Mouse (Mus musculus) forebrain, embryonic 15.5 days (tissue): ENCODE data around the gene Irf7. TPM values are rescaled to one million over a fixed set of nuclear protein-coding genes. Genes with fewer than 3 reads are reported as not detected.
A peak's percentile ranks its signal among the peaks of the same experiment; 100 is the strongest.

Experiments
- ATAC-seq: fragments of 200-750 bp; cut with Nextera tagmentation; replicated peaks from 2 replicates; pipeline ENCODE4 v1.8.0; 2017; ENCODE audit warnings: mild to moderate bottlenecking, moderate TSS enrichment, moderate library complexity
- H3K27ac ChIP-seq: fragments of 300-500 bp; sonication (generic); replicated peaks from 2 replicates; pipeline ENCODE4 v1.5.1; 2015; ENCODE audit warnings: mild to moderate bottlenecking, inconsistent platforms
- H3K27me3 ChIP-seq: fragments of 300-500 bp; sonication (generic); 2 replicates; pipeline ENCODE4 v1.6.1; 2015; ENCODE audit warnings: inconsistent platforms
- H3K36me3 ChIP-seq: fragments of 300-500 bp; sonication (generic); 2 replicates; pipeline ENCODE4 v1.6.1; 2015; ENCODE audit warnings: mild to moderate bottlenecking, inconsistent platforms
- H3K4me1 ChIP-seq: fragments of 300-500 bp; sonication (generic); 2 replicates; pipeline ENCODE4 v1.6.1; 2015; ENCODE audit warnings: inconsistent platforms
- H3K4me2 ChIP-seq: fragments of 300-500 bp; sonication (generic); replicated peaks from 2 replicates; pipeline ENCODE4 v1.6.1; 2015; ENCODE audit warnings: mild to moderate bottlenecking, inconsistent platforms
- H3K4me3 ChIP-seq: fragments of 300-500 bp; sonication (generic); 2 replicates; pipeline ENCODE4 v1.5.1; 2015; ENCODE audit warnings: mild to moderate bottlenecking, inconsistent platforms
- H3K9ac ChIP-seq: fragments of 300-500 bp; sonication (generic); replicated peaks from 2 replicates; pipeline ENCODE4 v1.6.1; 2015; ENCODE audit warnings: mild to moderate bottlenecking, inconsistent platforms
- H3K9me3 ChIP-seq: fragments of 300-500 bp; sonication (generic); 2 replicates; pipeline ENCODE4 v1.6.1; 2016; ENCODE audit warnings: inconsistent platforms
- WGBS: fragments of 180-500 bp; shearing (Covaris S2); methylation state at CpG from one replicate; pipeline ENCODE4 v1.1.7; 2015; ENCODE audit warnings: mixed read lengths; 5-methylcytosine and 5-hydroxymethylcytosine counted together
- polyA plus RNA-seq: library from polyadenylated mRNA; unstranded; fragments of >200 nt; fragmentation: Nextera tagmentation; extraction: Ambion mirVana; gene quantifications from 2 replicates; pipeline ENCODE4 v1.2.1, GENCODE M21; 2015

The Irf7 gene
- polyA plus RNA-seq, 1 experiment from 2014 or later, result 1.1 TPM

GRCm38 (mm10) chr7:141292583-141293388 lies 26.5 kb upstream of the Irf7 start:
- peak; percentile 28; the same call in 1 of the 2 replicates for ATAC-seq
- Histone ChIP-seq H3K9ac (peak overlapping the region; percentile 65), H3K4me3 (peak overlapping the region; percentile 57), H3K27ac (no peak overlapping the region), H3K27me3 (peaks cover 56% of the 10 kb centered on the region), H3K36me3 (peaks cover 11% of the 10 kb centered on the region), H3K9me3 (no peaks in the 10 kb centered on the region), H3K4me1 (peaks cover 25% of the 10 kb centered on the region), H3K4me2 (peak overlapping the region; percentile 96)
- WGBS, result 36% methylated on average over 15 of the region's 15 CpGs

DNA sequence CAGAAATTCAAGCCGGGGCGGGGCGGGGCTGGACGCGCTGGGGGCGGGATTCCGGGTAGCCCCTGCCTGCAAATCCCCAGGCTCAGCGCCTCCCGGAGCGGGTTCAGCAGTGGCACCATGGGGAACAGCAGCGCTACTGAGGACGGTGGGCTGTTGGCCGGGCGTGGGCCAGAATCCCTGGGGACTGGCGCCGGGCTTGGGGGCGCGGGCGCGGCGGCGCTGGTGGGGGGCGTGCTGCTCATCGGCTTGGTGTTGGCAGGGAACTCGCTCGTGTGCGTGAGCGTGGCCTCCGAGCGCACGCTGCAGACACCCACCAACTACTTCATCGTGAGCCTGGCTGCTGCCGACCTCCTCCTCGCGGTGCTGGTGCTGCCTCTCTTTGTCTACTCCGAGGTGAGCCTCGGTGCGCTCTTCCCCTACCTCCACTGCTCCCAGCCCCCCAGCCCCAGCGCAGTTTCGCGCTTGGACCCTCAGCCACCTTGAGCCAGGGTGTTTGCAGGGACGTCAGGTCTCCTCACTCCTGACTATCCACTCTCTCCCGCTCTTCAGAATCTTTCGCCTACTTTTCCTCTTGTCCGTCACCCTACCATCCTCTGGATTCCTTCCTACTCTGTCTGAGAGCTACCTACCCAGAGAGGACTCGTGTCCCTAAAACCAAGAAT lies 25.8 kb upstream of the Irf7 start, which contains the start of gene Drd4:
Gene Drd4, plus strand, starts transcription at position 86 of the 662 bp plus-strand sequence.
- H3K36me3 ChIP-seq, result peaks cover 8% of the 10 kb centered on the region
- no peak within 1 kb of the TSS for H3K27ac ChIP-seq
- H3K4me1 ChIP-seq, result peaks cover 25% of the 10 kb centered on the region
- ATAC-seq, result peak; percentile 83
- no peaks in the 10 kb centered on the region for H3K9me3 ChIP-seq
- H3K4me2 ChIP-seq, result peak within 1 kb of the TSS; percentile 96
- H3K27me3 ChIP-seq, result peaks cover 56% of the 10 kb centered on the region
- WGBS, result under 1% methylated on average over 42 of the region's 46 CpGs
- H3K9ac ChIP-seq, result peak within 1 kb of the TSS; percentile 65
- H3K4me3 ChIP-seq, result peak within 1 kb of the TSS; percentile 57

DNA sequence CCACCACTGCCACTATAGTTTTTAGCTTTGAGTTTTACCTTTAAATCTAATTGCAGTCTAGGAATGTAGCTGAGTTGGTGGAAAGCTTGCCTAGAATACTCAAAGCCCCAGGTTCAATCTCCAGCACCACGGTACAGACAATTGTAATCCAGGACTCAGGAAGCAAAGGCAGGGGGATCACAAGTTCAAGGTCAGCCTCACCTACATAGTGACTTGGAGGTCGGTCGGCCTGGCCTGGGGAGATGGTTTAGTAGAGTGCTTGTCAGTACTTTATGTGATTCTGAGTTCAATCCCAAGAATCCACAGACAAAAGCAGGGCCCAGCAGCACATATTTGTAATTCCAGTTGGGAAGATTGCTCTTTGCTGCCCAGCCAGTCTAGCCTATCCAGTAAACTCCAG lies 21.8 kb upstream of the Irf7 start:
- H3K4me2 ChIP-seq, result no peak overlapping the region
- no peaks in the 10 kb centered on the region for H3K9me3 ChIP-seq
- no peak overlapping the region for H3K4me3 ChIP-seq
- peaks cover 12% of the 10 kb centered on the region; the same call in 1 of the 2 replicates for H3K4me1 ChIP-seq
- H3K9ac ChIP-seq, result no peak overlapping the region
- no peak for ATAC-seq
- no peak overlapping the region for H3K27ac ChIP-seq
- H3K27me3 ChIP-seq, result peaks cover 28% of the 10 kb centered on the region
- 81% methylated on average over 3 of the region's 3 CpGs for WGBS
- no peaks in the 10 kb centered on the region for H3K36me3 ChIP-seq

GRCm38 (mm10) chr7:141282756-141283155 lies 16.5 kb upstream of the Irf7 start:
- Histone ChIP-seq H3K4me3 (no peak overlapping the region), H3K4me1 (peaks cover 9% of the 10 kb centered on the region), H3K27me3 (no peaks in the 10 kb centered on the region), H3K9ac (no peak overlapping the region), H3K4me2 (no peak overlapping the region), H3K36me3 (no peaks in the 10 kb centered on the region), H3K27ac (no peak overlapping the region), H3K9me3 (no peaks in the 10 kb centered on the region)
- no peak for ATAC-seq
- 85% methylated on average over 4 of the region's 4 CpGs for WGBS

DNA sequence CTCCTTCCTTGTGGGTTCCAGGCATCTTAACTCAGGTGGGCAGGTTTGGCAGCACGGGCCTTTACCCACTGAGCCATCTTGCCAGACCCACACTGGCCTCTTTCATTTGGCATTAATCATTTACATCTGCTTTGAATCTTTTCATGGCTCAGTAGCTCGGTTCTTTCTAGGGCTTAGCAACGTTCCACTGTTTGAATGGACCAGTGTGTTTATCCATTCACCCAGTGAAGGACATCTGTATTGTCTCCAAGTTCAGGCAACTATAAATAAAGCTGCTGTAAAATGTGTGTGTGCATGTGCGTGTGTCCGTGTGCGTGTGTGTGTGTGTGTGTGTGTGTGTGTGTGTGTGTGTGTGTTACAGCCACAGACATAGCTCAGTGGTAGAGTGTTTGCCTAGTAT lies 15.2 kb upstream of the Irf7 start:
- Histone ChIP-seq H3K36me3 (no peaks in the 10 kb centered on the region), H3K4me2 (no peak overlapping the region), H3K27me3 (no peaks in the 10 kb centered on the region), H3K4me1 (peaks cover 9% of the 10 kb centered on the region), H3K9ac (no peak overlapping the region), H3K27ac (no peak overlapping the region), H3K9me3 (no peaks in the 10 kb centered on the region), H3K4me3 (no peak overlapping the region)
- peak; percentile 27; the same call in 1 of the 2 replicates for ATAC-seq
- WGBS, result 27% methylated on average over 6 of the region's 6 CpGs

- Histone ChIP-seq H3K27ac (no peak within 1 kb of the TSS), H3K9ac (peak within 1 kb of the TSS; percentile 59), H3K4me3 (peak within 1 kb of the TSS; percentile 47), H3K4me1 (peaks cover 9% of the 10 kb centered on the region), H3K9me3 (no peaks in the 10 kb centered on the region), H3K27me3 (no peaks in the 10 kb centered on the region), H3K4me2 (peak within 1 kb of the TSS; percentile 98), H3K36me3 (no peaks in the 10 kb centered on the region)
- ATAC-seq, result peak; percentile 72
- WGBS, result 2% methylated on average over 46 of the region's 46 CpGs
These were observed 12.7 kb upstream of the Irf7 start, which contains the start of gene Sct for GRCm38 (mm10) chr7:141278766-141279590. Gene Sct, minus strand, starts transcription at chr7:141279133.

- peak overlapping the region; percentile 98; the same call in 1 of the 2 replicates for H3K4me2 ChIP-seq
- no peak overlapping the region for H3K4me3 ChIP-seq
- H3K27me3 ChIP-seq, result no peaks in the 10 kb centered on the region
- H3K36me3 ChIP-seq, result no peaks in the 10 kb centered on the region
- no peaks in the 10 kb centered on the region for H3K9me3 ChIP-seq
- H3K4me1 ChIP-seq, result peaks cover 9% of the 10 kb centered on the region
- no peak overlapping the region for H3K9ac ChIP-seq
- ATAC-seq, result no peak
- WGBS, result 81% methylated on average over 11 of the region's 11 CpGs
- no peak overlapping the region for H3K27ac ChIP-seq
These were observed 11.7 kb upstream of the Irf7 start for GRCm38 (mm10) chr7:141277701-141278678.

- no peak within 1 kb of the TSS for H3K9ac ChIP-seq
- H3K4me1 ChIP-seq, result peaks cover 9% of the 10 kb centered on the region
- H3K9me3 ChIP-seq, result no peaks in the 10 kb centered on the region
- H3K36me3 ChIP-seq, result no peaks in the 10 kb centered on the region
- H3K27ac ChIP-seq, result no peak within 1 kb of the TSS
- ATAC-seq, result no peak
- H3K4me3 ChIP-seq, result no peak within 1 kb of the TSS
- 89% methylated on average over 11 of the region's 11 CpGs for WGBS
- H3K4me2 ChIP-seq, result no peak within 1 kb of the TSS
- no peaks in the 10 kb centered on the region for H3K27me3 ChIP-seq
These were observed 10.3 kb upstream of the Irf7 start, which contains the start of gene Cdhr5 for GRCm38 (mm10) chr7:141276546-141276945. Gene Cdhr5, minus strand, starts transcription at chr7:141276786.

DNA sequence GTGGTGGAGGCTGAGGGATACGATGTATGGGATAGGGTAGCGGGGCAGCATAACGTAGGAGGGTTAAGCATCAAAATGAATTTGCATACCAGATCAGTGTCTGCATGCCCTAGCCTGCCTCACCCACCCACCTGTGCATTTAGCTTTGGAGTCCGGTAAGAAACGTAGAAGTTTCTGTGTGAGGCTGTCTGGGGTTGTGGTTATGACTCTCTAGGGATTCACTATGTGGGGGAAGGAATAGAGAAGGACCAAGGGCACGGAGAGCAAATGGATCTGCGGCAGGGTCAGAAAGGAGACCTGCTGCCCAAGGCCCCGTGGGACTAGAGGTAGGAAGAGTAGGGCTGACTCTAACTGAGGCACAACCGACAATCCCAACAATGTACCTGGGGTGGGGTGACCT lies 9.1 kb upstream of the Irf7 start:
- Histone ChIP-seq H3K4me3 (no peak overlapping the region), H3K4me2 (no peak overlapping the region), H3K9ac (no peak overlapping the region), H3K27ac (no peak overlapping the region), H3K27me3 (no peaks in the 10 kb centered on the region), H3K9me3 (no peaks in the 10 kb centered on the region), H3K4me1 (peaks cover 9% of the 10 kb centered on the region), H3K36me3 (no peaks in the 10 kb centered on the region)
- 85% methylated on average over 9 of the region's 9 CpGs for WGBS
- no peak for ATAC-seq

DNA sequence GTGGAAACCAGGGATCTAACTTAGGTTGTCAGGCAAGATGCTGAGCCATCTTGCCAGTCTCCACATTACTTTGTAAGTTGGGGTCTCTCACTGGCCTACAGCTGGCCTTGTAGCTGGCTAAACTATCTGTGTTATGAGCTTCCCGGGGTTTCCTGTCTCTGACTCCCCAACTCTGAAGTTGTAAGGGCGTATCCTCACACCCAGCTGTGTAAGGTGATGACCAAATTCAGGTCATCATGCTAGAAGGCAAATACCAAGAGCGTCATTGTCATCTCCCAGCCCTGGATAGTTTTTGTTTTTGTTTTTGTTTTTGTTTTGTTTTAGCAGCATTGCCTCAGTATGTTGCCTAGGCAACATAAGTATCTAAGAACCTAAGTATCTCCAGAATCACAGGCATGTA lies 4.3 kb upstream of the Irf7 start:
- Histone ChIP-seq H3K4me1 (peaks cover 5% of the 10 kb centered on the region), H3K4me2 (no peak overlapping the region), H3K27me3 (no peaks in the 10 kb centered on the region), H3K27ac (no peak overlapping the region), H3K36me3 (no peaks in the 10 kb centered on the region), H3K9ac (no peak overlapping the region), H3K9me3 (no peaks in the 10 kb centered on the region), H3K4me3 (no peak overlapping the region)
- no peak for ATAC-seq
- 84% methylated on average over 3 of the region's 3 CpGs for whole genome bisulfite sequencing

DNA sequence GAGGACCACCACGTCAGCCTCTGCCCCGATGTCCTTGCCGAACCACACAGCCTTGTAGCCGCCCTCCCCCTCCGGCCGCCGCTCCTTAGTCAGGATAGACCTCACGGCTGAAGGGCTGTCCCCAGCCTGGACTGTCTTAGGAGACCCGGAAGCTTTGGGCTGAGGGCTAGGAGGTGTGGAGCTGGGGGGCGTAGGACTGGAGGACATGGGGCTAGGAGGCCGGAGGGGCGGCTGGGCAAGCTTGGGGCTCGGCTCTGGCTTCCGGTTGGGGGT lies 2.9 kb upstream of the Irf7 start:
- H3K4me2 ChIP-seq, result no peak overlapping the region
- ATAC-seq, result no peak
- no peaks in the 10 kb centered on the region for H3K27me3 ChIP-seq
- H3K36me3 ChIP-seq, result no peaks in the 10 kb centered on the region; the same call in 1 of the 2 replicates
- no peak overlapping the region for H3K9ac ChIP-seq
- no peak overlapping the region for H3K4me3 ChIP-seq
- no peak overlapping the region for H3K27ac ChIP-seq
- no peaks in the 10 kb centered on the region for H3K9me3 ChIP-seq
- H3K4me1 ChIP-seq, result peaks cover 5% of the 10 kb centered on the region
- 87% methylated on average over 14 of the region's 14 CpGs for WGBS
